Mouse (Mus musculus): Measurements from ENCODE around the gene Rsf1. TPM values are rescaled to one million over a fixed set of nuclear protein-coding genes. Genes with fewer than 3 reads are reported as not detected.

Rsf1 gene
- polyA plus RNA-seq, 1 experiment from 2014 or later: 20.7 TPM

GRCm38 (mm10) chr7:97579976-97580842 lies 520 bp downstream of the Rsf1 start:
- Histone ChIP-seq H3K9me3 (replicated peaks) (no peaks in the 10 kb centered on the region), H3K36me3 (0 out of 2 replicates have a peak, but pooled peaks cover 2% of the 10 kb centered on the region), H3K27ac (replicated peaks) (peak overlapping the region; percentile 98), H3K4me2 (replicated peaks) (peak overlapping the region; percentile 73), H3K4me1 (peaks cover 7% of the 10 kb centered on the region), H3K4me3 (replicated peaks) (peak overlapping the region; percentile 98), H3K27me3 (no peaks in the 10 kb centered on the region), H3K9ac (peak overlapping the region; percentile 100)
- ATAC-seq (ENCODE audit: insufficient number of reproducible peaks, low FRiP score, low TSS enrichment, low read depth): peak; percentile 13
- under 1% methylated on average over 55 of the region's 65 CpGs for WGBS

- H3K27ac ChIP-seq (replicated peaks): peak overlapping the region; percentile 98
- peak overlapping the region; percentile 100 for H3K9ac ChIP-seq
- H3K4me2 ChIP-seq (replicated peaks): peak overlapping the region; percentile 73
- under 1% methylated on average over 11 of the region's 11 CpGs for WGBS
- ATAC-seq (ENCODE audit: insufficient number of reproducible peaks, low FRiP score, low TSS enrichment, low read depth): peak; percentile 48
- no peaks in the 10 kb centered on the region for H3K36me3 ChIP-seq
- H3K4me1 ChIP-seq: peaks cover 7% of the 10 kb centered on the region
- H3K27me3 ChIP-seq: no peaks in the 10 kb centered on the region
- H3K9me3 ChIP-seq (replicated peaks): no peaks in the 10 kb centered on the region
- H3K4me3 ChIP-seq (replicated peaks): peak overlapping the region; percentile 98
These were observed 1.1 kb downstream of the Rsf1 start for GRCm38 (mm10) chr7:97580843-97581214.

GRCm38 (mm10) chr7:97588506-97588905 lies 8.8 kb downstream of the Rsf1 start:
- no peak overlapping the region for H3K4me3 ChIP-seq (replicated peaks)
- no peak overlapping the region for H3K4me2 ChIP-seq (replicated peaks)
- no peaks in the 10 kb centered on the region for H3K27me3 ChIP-seq
- peaks cover 6% of the 10 kb centered on the region; the same call in 1 of the 2 replicates for H3K4me1 ChIP-seq
- no peak for ATAC-seq (ENCODE audit: insufficient number of reproducible peaks, low FRiP score, low TSS enrichment, low read depth)
- H3K9ac ChIP-seq: no peak overlapping the region
- H3K9me3 ChIP-seq (replicated peaks): no peaks in the 10 kb centered on the region
- H3K27ac ChIP-seq (replicated peaks): no peak overlapping the region
- WGBS: 84% methylated on average over 5 of the region's 5 CpGs
- no peaks in the 10 kb centered on the region for H3K36me3 ChIP-seq

GRCm38 (mm10) chr7:97590488-97590887 lies 10.8 kb downstream of the Rsf1 start:
- Histone ChIP-seq H3K36me3 (no peaks in the 10 kb centered on the region), H3K9ac (no peak overlapping the region), H3K4me1 (peaks cover 3% of the 10 kb centered on the region; the same call in 1 of the 2 replicates), H3K9me3 (replicated peaks) (no peaks in the 10 kb centered on the region), H3K27ac (replicated peaks) (no peak overlapping the region), H3K4me2 (replicated peaks) (no peak overlapping the region), H3K4me3 (replicated peaks) (no peak overlapping the region), H3K27me3 (no peaks in the 10 kb centered on the region)
- no peak for ATAC-seq (ENCODE audit: insufficient number of reproducible peaks, low FRiP score, low TSS enrichment, low read depth)
- WGBS: 34% methylated on average over 3 of the region's 3 CpGs

- Histone ChIP-seq H3K36me3 (no peaks in the 10 kb centered on the region), H3K4me1 (peaks cover 3% of the 10 kb centered on the region; the same call in 1 of the 2 replicates), H3K4me2 (replicated peaks) (no peak overlapping the region), H3K9me3 (replicated peaks) (no peaks in the 10 kb centered on the region), H3K9ac (no peak overlapping the region), H3K27ac (replicated peaks) (no peak overlapping the region), H3K27me3 (no peaks in the 10 kb centered on the region), H3K4me3 (replicated peaks) (no peak overlapping the region)
- no peak for ATAC-seq (ENCODE audit: insufficient number of reproducible peaks, low FRiP score, low TSS enrichment, low read depth)
- 76% methylated on average over 6 of the region's 6 CpGs for WGBS
These were observed 11.6 kb downstream of the Rsf1 start for GRCm38 (mm10) chr7:97591336-97591735.

GRCm38 (mm10) chr7:97592396-97592795 lies 12.7 kb downstream of the Rsf1 start:
- H3K27me3 ChIP-seq: no peaks in the 10 kb centered on the region
- ATAC-seq (ENCODE audit: insufficient number of reproducible peaks, low FRiP score, low TSS enrichment, low read depth): no peak
- no peaks in the 10 kb centered on the region for H3K36me3 ChIP-seq
- H3K27ac ChIP-seq (replicated peaks): no peak overlapping the region
- 96% methylated on average over 4 of the region's 4 CpGs for WGBS
- H3K4me2 ChIP-seq (replicated peaks): no peak overlapping the region
- H3K4me3 ChIP-seq (replicated peaks): no peak overlapping the region
- H3K4me1 ChIP-seq: peaks cover 3% of the 10 kb centered on the region; the same call in 1 of the 2 replicates
- H3K9me3 ChIP-seq (replicated peaks): no peaks in the 10 kb centered on the region
- H3K9ac ChIP-seq: no peak overlapping the region

GRCm38 (mm10) chr7:97593535-97593934 lies 13.8 kb downstream of the Rsf1 start:
- Histone ChIP-seq H3K4me1 (peaks cover 3% of the 10 kb centered on the region; the same call in 1 of the 2 replicates), H3K9ac (no peak overlapping the region), H3K27me3 (no peaks in the 10 kb centered on the region), H3K4me2 (replicated peaks) (no peak overlapping the region), H3K27ac (replicated peaks) (no peak overlapping the region), H3K9me3 (replicated peaks) (no peaks in the 10 kb centered on the region), H3K36me3 (no peaks in the 10 kb centered on the region), H3K4me3 (replicated peaks) (no peak overlapping the region)
- no peak for ATAC-seq (ENCODE audit: insufficient number of reproducible peaks, low FRiP score, low TSS enrichment, low read depth)
- WGBS: 83% methylated on average over 2 of the region's 2 CpGs

- no peaks in the 10 kb centered on the region for H3K4me1 ChIP-seq
- ATAC-seq (ENCODE audit: insufficient number of reproducible peaks, low FRiP score, low TSS enrichment, low read depth): no peak
- no peak overlapping the region for H3K4me3 ChIP-seq (replicated peaks)
- no peaks in the 10 kb centered on the region for H3K36me3 ChIP-seq
- no peaks in the 10 kb centered on the region for H3K27me3 ChIP-seq
- H3K27ac ChIP-seq (replicated peaks): no peak overlapping the region
- H3K9me3 ChIP-seq (replicated peaks): no peaks in the 10 kb centered on the region
- 84% methylated on average over 2 of the region's 2 CpGs for WGBS
- no peak overlapping the region for H3K4me2 ChIP-seq (replicated peaks)
- H3K9ac ChIP-seq: no peak overlapping the region
These were observed 18.9 kb downstream of the Rsf1 start for GRCm38 (mm10) chr7:97598548-97598947.

- ATAC-seq (ENCODE audit: insufficient number of reproducible peaks, low FRiP score, low TSS enrichment, low read depth): no peak
- 0 out of 2 replicates have a peak, but pooled peaks cover 3% of the 10 kb centered on the region for H3K4me1 ChIP-seq
- 96% methylated on average over 5 of the region's 5 CpGs for WGBS
These were observed 41.7 kb downstream of the Rsf1 start for GRCm38 (mm10) chr7:97621346-97621745.

GRCm38 (mm10) chr7:97622676-97623075 lies 43.0 kb downstream of the Rsf1 start:
- H3K9ac ChIP-seq: no peak overlapping the region
- no peak overlapping the region for H3K4me3 ChIP-seq (replicated peaks)
- H3K27ac ChIP-seq (replicated peaks): no peak overlapping the region
- ATAC-seq (ENCODE audit: insufficient number of reproducible peaks, low FRiP score, low TSS enrichment, low read depth): no peak
- 76% methylated on average over 1 of the region's 1 CpGs for WGBS
- no peak overlapping the region for H3K4me2 ChIP-seq (replicated peaks)
- H3K4me1 ChIP-seq: 0 out of 2 replicates have a peak, but pooled peaks cover 3% of the 10 kb centered on the region
- H3K27me3 ChIP-seq: no peaks in the 10 kb centered on the region
- no peaks in the 10 kb centered on the region for H3K9me3 ChIP-seq (replicated peaks)
- peaks cover 11% of the 10 kb centered on the region; the same call in 1 of the 2 replicates for H3K36me3 ChIP-seq

More at GRCm38 (mm10) chr7:97621346-97621745, 41.7 kb downstream of the Rsf1 start:
- no peaks in the 10 kb centered on the region for H3K9me3 ChIP-seq (replicated peaks)
- H3K27me3 ChIP-seq: no peaks in the 10 kb centered on the region
- no peak overlapping the region for H3K4me3 ChIP-seq (replicated peaks)
- H3K9ac ChIP-seq: no peak overlapping the region
- no peak overlapping the region for H3K4me2 ChIP-seq (replicated peaks)
- peaks cover 14% of the 10 kb centered on the region; the same call in 1 of the 2 replicates for H3K36me3 ChIP-seq
- no peak overlapping the region for H3K27ac ChIP-seq (replicated peaks)

- Histone ChIP-seq H3K27ac (replicated peaks) (no peak overlapping the region), H3K9me3 (replicated peaks) (no peaks in the 10 kb centered on the region), H3K4me1 (0 out of 2 replicates have a peak, but pooled peaks cover 3% of the 10 kb centered on the region), H3K9ac (no peak overlapping the region), H3K27me3 (no peaks in the 10 kb centered on the region), H3K4me3 (replicated peaks) (no peak overlapping the region), H3K4me2 (replicated peaks) (no peak overlapping the region), H3K36me3 (peaks cover 4% of the 10 kb centered on the region; the same call in 1 of the 2 replicates)
- ATAC-seq (ENCODE audit: insufficient number of reproducible peaks, low FRiP score, low TSS enrichment, low read depth): no peak
These were observed 43.7 kb downstream of the Rsf1 start for GRCm38 (mm10) chr7:97623402-97623801.
